Mouse (Mus musculus) gastrocnemius, adult 18-20 months (tissue): ENCODE measurements at regions not wholly inside any gene's neighbourhood (a gene's known extent, or its start where the extent isn't known, plus 50 kb on each side); places are given as distances from the start of the nearest gene placed in this dataset. TPM values are rescaled to one million over a fixed set of nuclear protein-coding genes. Genes with fewer than 3 reads are reported as not detected.
"Not testable (repeated sequence)": the region's sequence is repeated elsewhere in the genome, so short reads cannot be mapped to it uniquely, and the experiment has no call there.

Source experiments
- DNase-seq: peaks from one replicate; pipeline ENCODE4 v3.0.0; 2021; ENCODE audit warnings: low spot score
- microRNA-seq: library from miRNA; unstranded; fragments of <30 nt; microRNA quantifications from one replicate; pipeline ENCODE4 v1.2.0, GENCODE M21; 2021

DNA sequence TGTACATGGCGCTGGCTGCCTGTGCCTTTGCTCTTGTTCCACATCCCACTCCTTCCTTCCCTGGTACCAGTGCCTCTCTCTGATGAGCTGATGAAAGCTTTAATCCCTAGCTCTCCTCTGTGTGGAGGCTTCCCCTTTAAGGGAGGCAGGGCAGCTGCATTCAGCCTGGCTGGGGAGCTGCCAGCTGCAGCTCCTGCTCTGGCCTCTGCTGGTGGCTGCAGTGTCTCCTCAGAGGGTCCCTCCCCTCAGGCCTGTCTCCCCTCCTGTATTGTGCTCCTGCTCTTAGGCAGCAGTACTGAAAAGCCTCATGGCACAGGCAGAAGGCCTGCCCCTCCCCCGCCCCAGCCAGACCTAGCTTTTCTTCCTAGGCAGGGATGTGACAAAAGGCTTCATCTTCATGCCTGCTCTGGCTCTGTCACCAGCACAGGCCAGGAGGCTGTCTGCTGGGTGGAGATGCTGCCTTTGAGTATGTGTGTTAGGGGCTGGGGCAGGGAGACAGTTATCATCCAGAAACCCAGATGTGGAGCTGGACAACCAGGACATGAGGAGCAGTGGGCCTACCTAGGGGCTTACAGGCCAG is 97.7 kb upstream of the Zcchc13 start:
- not testable (repeated sequence) for DNase-seq

DNA sequence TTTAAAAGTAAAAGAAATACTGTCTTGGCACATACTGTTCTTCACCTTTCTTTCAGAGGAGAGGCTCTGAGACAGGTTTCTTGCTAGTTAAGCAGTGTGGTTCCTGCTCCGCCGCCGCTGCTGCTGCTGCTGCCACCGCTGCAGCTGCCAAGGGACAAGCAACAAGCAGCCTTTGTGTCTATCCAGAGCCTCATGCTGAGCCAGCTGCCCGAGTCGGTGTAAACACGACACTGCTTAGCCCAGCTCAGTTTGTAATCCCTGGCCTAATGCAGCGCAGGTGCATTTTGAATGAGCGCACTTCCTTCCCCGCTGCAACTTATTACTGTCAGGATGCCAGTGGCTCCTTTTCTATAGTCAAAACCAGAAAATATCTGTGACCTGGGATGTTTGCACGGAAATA is 97.1 kb upstream of the Zcchc13 start:
- peak; percentile 20 for DNase-seq

DNA sequence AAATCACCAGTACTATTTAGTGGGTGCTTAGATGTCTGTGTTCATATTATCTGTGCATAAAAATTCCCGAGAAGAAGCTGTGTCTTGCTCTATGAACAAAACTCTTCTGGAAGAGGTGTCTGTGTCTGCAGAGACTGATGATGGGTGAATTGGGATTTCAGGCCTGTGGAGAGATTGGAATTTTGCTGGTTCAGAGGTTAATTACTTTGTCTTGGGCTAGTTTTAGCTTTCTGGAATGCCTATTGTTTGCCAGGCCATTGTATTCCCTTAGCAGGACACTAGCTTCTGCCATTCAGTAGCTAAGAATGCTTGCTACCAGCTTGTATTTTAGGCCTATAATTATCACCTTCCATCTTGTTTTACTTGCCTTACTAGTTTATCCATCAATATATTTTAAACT is 96.6 kb upstream of the Zcchc13 start:
- DNase-seq: no peak

DNA sequence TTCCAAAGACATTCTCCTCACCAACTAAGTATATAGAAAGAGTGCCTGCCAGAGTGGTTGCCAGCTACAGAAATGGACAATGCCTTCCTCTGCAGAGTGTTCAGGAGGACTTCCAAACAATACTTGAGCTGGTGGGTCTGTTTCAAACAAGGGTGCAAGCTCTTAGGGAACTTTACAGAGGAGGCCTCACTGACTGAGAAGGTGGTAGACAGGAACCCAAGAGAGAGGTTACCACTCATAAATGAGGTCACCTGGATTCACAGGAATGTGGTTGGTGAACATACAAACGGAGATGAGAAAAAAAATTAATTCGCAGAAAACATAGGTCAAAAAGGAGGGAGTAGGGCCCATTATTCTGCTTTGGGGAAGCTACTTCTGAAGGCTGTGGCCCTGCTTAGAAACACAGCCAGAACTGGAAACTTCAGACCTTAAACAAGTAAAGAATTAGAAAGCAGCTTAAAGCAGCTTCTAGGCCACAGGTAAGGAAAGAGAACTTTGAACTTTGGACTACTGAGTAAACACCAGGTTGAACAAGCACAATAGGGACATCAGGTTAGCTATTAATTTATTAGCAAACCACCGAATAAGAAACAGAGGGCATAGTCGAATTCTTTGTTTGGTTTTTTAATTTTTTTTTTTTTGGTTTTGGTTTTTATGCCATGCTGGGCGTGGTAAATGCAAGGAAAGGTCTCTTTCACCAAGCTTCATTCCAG is 83.7 kb upstream of the Zcchc13 start:
- no peak for DNase-seq

DNA sequence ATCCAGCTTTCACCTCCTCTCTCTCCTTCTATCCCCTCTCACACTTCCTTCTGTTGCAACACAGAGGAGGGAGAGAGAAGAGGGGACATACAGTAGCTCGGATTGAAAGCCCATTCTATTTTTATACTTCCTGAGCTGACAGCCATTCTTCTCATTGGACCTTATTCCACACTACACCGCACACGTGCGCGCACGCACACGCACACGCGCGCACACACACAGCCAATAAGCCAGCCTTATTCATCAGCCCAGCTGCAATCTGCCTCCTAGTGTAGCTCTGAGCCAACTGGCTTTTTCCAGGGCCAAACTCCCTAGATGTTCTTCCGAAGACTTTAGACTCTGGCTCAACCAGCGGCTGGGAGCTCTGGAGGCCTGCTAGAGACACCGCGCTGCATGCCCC is 79.1 kb upstream of the Zcchc13 start:
- DNase-seq: peak; percentile 34

DNA sequence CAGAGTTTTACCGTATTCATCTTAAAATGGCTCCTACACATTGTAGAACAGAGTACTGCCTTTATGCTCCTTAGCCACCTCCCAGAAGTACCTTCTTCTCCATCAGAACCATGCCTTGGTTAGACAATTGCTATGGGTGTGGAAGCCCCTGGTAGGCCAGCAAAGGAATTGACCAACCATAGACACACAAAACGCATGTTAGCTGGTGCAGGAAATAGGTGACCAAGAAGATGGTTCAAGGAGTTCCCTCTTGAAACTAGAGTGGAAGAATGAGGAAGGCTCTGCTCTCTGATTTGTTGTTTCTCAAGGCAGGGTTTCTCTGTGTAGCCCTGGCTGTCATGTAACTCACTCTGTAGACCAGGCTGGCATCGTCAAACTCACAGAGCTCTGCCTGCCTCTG is 77.2 kb upstream of the Zcchc13 start:
- no peak for DNase-seq

DNA sequence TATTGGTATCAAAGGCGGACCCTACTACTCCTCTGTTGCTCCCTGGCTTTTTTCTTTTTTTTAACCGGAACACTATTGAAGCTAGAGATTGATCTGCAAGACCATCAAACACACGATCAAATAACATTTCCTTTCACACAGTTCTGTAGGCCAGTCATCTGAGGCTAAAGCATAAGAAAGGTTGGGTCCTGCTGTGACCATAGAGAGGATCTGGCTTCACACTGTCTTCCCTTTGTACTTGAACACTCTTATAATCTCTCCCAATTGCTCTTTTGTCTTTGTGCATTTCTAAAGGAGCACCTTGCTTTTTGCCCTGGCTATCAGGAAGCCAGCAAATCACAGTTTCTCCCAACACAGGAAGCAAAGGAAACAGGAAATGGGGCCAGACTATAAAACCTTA is 76.8 kb upstream of the Zcchc13 start:
- DNase-seq: no peak

DNA sequence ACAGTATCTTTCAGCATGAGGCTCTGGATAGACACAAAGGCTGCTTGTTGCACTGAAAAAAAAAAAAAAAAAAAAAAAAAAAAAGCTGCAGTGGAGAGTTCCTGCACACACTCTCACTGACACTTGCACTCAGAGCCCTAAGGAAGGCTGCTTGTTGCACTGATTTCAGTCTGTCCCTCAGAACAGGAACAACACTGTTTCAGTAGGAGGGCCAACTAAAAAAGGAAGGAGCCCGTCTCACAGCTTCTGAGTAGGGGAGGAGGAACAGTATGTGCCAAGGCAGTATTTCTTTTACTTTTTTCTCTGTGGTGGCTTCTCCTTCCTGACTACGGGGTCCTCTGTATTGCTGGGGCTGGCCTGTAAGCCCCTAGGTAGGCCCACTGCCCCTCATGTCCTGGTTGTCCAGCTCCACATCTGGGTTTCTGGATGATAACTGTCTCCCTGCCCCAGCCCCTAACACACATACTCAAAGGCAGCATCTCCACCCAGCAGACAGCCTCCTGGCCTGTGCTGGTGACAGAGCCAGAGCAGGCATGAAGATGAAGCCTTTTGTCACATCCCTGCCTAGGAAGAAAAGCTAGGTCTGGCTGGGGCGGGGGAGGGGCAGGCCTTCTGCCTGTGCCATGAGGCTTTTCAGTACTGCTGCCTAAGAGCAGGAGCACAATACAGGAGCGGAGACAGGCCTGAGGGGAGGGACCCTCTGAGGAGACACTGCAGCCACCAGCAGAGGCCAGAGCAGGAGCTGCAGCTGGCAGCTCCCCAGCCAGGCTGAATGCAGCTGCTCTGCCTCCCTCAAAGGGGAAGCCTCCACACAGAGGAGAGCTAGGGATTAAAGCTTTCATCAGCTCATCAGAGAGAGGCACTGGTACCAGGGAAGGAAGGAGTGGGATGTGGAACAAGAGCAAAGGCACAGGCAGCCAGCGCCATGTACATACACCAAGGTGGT is 75.1 kb upstream of the Zcchc13 start:
- DNase-seq: not testable (repeated sequence)

DNA sequence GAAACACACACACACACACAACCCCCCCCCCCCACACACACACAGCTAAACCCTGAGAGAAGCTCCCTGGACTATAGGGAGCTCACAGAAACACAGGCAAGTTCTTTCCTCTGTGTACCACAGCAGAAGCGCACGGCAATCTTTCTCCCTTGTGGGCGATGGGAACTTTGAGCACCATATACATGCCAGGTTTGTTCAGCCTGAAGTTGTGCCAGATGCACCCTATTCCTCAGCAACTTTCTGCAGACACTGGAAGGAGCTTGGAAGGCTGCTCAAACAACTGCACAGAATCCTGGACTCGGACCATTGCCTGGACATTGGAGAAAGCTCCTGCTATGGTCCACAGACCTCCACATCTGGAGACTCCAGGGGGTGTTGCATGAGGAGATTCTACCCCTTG is 74.3 kb upstream of the Zcchc13 start:
- no peak for DNase-seq

DNA sequence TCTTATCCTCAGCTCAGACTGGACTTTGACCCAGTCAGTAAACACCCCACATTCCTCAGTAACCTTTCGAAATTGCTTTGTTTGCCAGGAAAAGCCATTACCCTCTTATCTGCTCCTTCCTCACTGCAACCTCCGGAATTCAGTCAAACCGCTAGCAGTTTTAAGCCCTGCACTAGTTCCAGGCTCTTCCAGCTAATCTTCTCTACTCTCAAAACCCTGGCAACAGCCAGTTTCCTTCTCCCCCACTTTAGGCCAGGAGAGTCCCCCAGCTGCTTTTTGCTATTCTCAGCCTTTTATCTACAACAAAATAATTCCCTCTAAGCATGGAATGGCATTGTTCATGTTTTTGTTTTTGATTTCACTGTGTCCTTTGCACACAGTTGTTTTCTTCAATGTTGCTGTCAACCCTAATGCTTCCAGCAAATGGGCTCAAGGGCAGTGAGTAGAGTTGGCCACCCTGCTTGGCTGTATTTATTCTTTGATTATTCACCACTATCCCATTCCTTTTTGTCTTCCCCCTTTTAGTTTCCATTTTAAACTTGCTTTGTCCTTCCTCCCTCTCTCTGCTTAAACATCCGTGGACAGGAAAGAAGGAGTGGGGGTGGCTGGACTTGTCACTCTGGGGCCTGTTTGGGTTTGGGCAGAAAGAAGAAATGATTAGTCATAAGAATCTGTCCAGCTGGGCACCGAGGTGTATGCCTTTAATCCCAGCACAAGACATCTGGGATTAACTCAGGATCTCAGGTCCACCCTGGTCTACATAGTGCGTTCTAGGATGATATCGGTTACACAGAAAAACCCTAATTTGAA is 73.5 kb upstream of the Zcchc13 start:
- no peak for DNase-seq

DNA sequence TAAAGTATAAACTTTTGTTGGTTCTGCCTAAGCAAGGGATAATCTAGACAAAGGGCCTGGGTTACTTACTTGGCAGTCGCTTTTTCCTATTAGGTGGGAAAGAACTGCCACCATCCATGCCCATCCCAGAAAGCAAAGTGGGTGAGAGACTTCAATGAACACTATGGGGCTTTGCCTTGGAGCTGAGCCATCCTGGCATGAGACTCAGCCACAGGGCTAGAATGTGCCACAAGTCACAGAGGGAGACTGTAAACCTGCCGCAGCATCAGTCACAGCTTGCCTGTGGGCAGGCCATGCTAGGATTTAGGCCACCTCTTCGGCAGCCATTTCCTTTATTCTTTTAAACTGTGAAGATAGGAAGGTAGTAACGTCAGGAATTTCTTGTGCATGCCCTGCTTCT is 72.9 kb upstream of the Zcchc13 start:
- DNase-seq: no peak

DNA sequence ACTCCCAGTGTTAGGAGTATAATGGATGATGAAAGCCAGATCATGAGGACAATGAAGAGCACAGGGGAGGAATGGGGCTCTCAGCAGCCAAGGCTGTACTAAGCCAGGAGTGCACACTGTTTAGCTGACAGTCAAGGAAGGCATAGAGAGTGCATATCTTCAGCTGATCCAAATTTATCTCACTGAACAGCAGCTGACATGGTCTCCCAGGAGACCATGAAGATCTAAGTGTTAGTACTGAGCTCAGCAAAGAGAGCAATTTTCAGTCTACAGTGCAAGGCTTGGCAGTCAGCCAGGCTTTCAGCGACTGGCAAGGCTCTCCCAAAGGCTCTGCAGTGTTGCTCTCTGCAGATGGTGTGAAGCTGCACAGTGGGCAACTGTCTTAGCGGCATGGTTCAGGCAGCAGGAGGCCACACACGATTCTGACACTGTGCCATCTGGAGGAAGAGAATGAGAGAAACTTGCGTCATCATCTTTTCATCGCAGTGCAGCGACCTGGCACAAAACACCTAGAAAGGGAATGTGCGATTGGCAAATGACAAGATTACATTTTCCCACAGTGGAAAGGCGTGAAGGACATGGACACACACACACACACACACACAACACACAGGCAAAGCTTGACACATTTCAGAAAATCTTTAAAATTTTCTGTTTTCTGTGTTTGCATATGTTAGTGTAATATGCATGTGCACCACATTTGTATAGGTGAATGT is 66.7 kb upstream of the Zcchc13 start:
- DNase-seq: peak; percentile 36

DNA sequence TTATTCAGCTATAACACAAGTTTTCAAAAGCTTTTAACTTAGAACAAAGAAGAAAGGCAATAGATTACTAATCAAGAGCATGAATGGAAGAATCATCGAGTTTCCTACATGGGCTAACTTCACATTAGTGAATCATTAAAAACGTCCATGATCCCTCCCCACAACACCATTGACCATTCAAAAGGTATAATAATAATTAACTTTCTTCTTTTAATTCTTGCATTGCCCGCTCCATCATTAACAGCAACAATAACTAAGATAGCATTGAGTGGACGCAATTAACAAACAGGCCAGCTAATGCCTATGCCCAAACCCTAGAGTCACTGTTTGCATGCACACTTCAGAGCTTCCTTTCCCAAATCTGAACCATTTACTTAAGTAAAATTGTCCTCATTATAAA is 57.0 kb upstream of the Zcchc13 start:
- no peak for DNase-seq

DNA sequence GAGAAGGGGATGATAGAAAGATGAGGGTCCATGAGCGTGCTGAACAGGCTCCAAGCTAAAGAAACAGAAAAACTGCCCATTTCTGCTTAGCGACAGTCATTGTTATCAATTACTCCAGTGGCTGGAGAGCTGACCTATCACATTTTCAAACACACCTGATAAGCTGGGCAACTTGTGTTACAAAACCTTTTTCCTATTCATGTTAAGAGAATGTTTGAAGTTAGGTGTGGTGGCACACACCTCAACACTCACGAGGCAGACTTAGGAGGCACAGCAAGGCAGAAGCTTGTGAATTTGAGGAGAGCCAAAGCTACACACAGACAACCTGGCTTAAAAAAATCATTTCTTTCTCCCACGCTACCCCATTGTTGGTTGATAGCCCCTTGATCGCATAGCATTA is 50.9 kb upstream of the Zcchc13 start:
- DNase-seq: no peak

Small RNAs in the stretch of these regions (microRNA-seq; reads per million reads assigned to microRNA genes)
- not detected for gene Mir374b
- gene Mir374c: not detected
- gene Mir421: 59.7 reads per million, percentile 52 among the genes with 10 or more reads in this experiment
